Mouse (Mus musculus): Measurements from ENCODE around the gene Sh3bp1.

- TF ChIP-seq POLR2A (IDR thresholded peaks at IDR 0.05; ENCODE audit: low read depth, low read length) (no peak), CTCF (conservative IDR thresholded peaks at IDR 0.05; ENCODE audit: insufficient read depth, insufficient read length, low read depth, low read length) (no peak)
Observed at GRCm38 (mm10) chr15:78894726-78895125, 4.8 kb upstream of the Sh3bp1 start.
